Mouse (Mus musculus): ENCODE data around the gene Hist1h2an.

The Hist1h2an gene

DNA sequence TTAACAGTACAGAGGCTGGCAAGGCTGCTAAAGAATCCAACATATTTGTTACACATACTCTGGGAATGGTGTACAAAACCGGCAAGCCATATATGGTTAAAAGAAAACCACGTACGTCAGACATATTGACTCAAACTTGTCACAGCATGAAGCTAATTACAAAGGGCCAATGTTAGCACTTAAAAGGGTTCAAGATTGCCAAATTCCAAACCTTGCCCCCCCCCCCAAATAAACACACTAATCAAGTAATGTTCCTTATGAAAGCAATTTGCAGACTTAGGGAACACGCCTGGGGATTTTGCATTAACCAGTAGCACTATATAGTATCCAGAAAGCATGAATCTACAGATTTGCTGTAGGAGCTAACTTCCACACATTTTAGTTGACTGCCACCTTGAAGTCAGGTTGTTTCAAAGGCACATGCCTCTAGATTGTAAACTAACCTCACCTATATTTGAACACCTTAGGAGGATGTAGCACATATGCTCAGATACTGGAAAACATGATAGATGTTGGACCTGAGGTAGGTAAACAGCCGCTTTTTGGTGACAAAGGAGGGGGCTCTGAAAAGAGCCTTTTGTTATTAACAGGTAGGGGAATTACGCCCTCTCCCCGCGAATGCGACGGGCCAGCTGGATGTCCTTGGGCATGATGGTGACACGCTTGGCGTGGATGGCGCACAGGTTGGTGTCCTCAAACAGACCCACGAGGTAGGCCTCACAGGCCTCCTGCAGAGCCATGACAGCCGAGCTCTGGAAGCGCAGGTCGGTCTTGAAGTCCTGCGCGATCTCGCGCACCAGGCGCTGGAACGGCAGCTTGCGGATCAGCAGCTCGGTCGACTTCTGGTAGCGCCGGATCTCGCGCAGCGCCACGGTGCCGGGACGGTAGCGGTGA is 4.4 kb downstream of the Hist1h2an start:
- peak; percentile 57 for DNase-seq

DNA sequence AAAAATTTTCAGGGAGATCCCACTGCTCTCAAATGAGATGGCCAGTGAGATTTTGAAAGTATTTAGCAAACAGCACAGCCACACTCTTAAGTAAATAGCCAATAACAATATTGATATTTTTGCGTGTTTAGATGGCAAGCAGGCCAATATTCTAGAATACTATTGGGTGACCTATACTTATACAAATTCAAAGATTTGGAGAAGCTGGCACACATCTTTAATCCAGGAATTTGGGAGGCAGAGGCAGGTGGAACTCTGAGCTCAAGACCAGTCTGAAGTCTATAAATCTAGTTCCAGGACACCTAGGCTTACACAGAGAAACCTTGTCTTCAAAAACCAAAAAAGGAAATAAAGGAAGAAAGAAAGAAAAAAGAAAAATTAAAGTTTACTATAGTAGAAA is 5.4 kb downstream of the Hist1h2an start:
- no peak for DNase-seq

DNA sequence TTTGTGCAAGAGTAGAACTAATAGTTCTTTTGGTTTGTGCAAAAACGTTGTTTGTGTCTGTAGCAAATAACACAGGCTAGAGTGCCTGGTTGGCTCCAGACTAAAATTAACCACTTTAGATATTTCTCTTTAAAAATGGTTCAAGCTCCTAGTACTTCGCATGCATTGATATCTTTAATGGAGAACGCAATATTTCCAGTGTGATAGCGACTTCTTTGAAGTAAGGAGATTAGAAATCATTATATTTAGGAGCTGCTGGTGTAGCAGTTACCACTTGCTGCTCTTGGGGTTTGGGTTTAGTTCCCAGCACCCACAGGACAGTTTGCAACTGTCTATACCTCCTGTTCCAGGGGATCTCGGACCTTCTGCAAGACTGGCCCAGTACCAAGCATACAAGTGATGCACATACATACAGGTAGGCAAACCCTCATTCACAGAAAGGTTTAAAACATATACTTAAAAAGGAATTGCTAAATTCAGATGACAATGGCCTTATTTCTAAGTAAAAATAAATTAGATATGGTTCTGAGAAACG is 5.9 kb downstream of the Hist1h2an start:
- DNase-seq: no peak

DNA sequence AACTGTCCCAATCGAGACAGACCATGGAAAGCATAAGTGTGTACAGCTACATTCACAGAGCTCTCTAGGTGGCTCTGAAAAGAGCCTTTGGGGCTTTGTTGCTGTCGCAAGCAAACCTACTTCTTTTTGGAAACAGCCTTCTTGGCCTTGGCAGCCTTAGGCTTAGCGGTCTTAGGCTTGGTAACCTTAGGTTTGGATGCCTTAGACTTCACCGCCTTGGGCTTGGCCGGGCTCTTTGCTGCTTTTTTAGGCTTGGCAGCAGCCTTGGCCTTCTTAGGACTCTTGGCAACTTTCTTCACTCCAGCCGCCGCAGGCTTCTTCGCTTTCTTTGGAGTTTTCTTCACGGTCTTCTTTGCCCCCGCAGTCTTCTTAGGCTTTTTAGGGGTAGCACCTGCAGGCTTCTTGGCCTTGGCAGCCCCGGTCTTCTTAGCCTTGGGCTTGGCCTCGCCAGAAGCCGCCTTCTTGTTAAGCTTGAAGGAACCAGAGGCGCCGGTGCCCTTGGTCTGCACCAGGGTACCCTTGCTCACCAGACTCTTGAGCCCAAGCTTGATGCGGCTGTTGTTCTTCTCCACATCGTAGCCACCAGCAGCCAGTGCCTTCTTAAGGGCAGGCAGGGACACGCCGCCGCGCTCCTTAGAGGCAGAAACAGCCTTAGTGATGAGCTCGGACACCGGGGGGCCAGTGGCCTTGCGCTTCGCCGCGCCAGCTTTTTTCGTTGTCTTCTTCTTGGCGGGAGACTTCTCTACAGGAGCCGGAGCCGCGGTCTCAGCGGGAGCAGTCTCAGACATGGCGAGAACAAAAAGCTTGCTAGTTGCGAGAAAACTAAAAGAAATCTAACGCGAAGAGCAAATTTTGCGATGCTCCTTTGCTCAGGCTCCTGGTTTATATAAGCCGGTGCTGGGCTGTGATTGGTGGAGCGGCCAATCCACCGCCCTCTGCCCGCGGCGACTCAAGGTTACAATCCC is 7.0 kb downstream of the Hist1h2an start, which contains the start of gene Hist1h1b:
Gene Hist1h1b (minus strand): TSS at position 859 of the 965 bp plus-strand sequence.
- DNase-seq: peak; percentile 83

DNA sequence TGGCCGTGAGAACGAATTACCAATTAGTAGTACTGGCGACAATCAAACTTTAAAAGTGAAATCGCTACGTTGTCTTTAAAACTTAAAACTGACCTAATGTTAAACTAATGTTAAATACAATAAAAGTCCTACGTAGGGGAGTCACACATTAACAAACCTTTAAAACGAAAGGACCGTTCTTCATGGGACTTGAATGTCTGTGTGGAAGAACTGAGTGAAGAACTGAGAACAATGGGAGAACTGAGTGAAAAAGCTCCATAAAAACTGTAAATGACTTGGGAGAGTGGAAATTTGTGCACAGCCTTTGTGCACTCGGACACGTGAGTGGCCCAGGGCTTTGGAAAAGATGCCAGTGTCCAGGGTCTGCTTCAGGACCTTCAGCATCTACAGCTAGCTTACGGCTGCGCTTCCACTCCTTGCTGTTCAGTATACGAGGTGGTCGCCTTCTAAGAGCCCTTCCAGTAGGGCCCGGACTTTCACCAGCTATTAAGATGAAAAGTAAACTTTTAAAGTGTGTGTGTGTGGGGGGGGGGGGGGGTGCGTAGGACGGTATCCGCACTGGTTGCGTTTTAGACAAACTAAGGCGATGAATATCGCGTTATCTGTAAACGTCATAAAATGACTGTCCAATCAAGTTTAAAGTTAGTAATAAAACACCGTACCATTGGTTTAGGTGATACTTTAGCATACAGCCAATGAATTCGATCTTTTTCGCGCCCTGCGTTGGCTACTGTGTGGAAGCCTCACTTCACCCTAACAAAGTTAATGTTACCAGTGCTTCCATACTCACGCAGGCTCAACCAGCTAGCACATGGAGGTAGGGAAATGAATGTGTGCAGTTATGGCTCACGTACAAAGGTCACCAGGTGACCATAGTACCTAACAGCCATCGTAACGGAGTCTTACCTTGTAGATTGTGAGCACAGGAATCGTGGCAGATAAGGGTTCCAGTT is 7.9 kb downstream of the Hist1h2an start:
- peak; percentile 75 for DNase-seq

DNA sequence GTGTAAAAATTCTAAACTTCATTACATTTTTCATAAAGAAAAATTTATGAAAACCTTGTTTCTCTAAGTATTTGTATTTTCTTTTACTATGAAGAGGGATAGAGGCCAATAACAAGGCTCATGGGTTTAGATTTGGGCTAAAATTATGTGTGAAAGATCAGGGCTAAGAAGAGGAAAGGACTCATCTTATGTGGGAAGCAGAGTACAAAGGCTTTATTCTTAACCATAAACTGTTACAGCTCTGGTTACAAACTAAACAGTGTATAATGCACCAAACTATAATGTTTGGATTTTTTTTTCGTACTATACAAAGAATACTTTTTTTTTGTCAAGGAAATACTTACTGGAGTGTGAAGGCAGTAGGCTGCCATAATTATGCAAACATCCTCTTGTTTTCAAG is 31.3 kb downstream of the Hist1h2an start:
- no peak for DNase-seq

DNA sequence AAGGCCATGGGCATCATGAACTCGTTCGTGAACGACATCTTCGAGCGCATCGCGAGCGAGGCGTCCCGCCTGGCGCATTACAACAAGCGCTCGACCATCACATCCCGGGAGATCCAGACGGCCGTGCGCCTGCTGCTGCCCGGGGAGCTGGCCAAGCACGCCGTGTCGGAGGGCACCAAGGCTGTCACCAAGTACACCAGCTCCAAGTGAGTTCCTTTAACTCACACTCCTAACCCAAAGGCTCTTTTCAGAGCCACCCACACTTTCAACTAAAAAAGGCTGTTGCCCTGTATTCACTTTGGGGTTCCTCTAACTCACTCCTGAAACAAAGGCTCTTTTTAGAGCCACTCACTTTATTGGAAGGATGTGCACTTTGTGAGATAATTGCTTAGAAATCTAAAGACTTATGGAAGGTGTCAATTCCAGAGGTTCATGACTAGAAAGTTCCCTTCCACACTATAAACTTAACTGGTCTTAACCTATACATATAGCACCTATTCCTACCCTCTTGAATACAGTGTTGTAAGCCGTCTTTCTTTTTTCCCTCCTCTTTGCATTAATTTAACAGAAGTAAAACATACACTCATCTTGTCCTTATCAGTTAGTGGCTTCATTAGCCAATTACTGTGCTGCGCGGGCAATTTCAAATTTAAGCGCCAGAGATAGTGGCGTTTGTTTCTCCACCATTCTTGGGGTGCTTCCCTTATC is 32.6 kb downstream of the Hist1h2an start:
- peak; percentile 67 for DNase-seq

DNA sequence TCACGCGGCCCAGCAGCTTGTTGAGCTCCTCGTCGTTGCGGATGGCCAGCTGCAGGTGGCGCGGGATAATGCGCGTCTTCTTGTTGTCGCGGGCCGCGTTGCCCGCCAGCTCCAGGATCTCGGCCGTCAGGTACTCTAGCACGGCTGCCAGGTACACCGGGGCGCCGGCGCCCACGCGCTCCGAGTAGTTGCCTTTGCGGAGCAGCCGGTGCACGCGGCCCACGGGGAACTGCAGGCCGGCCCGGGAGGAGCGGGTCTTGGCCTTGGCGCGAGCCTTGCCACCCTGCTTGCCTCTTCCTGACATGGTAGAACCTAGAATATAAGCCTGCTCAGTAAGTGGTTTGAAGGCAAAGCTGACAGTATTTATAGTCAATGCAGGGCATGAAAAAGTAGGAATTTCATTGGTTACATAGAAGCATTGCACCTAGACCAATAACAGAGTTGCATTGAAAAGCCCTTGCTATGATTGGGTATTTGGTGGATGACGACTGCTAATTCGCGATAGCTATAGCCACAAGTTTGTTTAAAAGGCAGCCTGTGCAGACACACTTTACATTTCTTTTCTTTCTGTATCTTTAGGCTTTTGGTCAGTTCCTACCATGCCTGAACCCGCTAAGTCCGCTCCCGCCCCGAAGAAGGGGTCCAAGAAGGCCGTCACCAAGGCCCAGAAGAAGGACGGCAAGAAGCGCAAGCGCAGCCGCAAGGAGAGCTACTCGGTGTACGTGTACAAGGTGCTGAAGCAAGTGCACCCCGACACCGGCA is 33.3 kb downstream of the Hist1h2an start, which contains the start of the genes Hist1h2ak and Hist1h2bn:
Gene Hist1h2ak (minus strand): TSS at position 304 of the 762 bp plus-strand sequence.
Gene Hist1h2bn (plus strand): TSS at position 600 of the 762 bp plus-strand sequence.
- DNase-seq: peak; percentile 71

DNA sequence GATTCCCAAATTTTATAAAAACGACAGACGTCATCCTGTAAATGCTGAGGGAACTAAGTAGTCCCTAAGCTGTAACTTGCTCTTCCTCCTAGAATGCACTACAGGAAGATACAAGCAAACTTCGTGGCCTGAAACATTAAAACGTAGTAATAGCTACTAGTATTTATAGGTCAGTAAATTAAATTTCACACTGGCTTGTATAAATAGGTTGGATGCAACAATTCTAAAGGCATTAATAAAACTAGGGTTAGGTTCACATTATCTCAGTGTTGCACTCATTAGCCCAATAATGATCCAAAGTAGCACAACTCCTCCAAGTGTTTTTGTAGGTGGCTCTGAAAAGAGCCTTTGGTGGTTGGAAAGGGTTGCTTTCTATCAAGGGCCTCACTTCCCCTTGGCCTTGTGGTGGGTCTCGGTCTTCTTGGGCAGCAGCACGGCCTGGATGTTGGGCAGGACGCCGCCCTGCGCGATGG is 33.9 kb downstream of the Hist1h2an start:
- DNase-seq: no peak

DNA sequence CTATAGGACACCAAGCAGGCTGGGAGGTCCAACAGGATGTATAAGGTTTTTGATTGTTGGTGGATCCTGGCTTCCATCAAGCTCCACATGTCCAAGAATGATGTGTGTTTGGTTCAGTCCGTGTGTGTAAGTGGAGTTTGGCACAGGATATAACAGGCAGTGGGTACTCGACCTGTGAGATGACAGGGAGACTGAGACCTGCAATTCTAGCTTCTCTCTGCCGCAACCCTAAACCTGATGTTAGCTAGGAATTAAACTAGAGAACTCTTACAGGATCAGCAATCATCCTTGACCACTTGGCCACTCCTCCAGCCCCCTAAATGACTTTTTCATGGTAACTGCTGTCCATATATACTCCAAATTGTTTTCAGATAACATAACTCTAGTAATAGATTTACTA is 34.7 kb downstream of the Hist1h2an start:
- DNase-seq: no peak

DNA sequence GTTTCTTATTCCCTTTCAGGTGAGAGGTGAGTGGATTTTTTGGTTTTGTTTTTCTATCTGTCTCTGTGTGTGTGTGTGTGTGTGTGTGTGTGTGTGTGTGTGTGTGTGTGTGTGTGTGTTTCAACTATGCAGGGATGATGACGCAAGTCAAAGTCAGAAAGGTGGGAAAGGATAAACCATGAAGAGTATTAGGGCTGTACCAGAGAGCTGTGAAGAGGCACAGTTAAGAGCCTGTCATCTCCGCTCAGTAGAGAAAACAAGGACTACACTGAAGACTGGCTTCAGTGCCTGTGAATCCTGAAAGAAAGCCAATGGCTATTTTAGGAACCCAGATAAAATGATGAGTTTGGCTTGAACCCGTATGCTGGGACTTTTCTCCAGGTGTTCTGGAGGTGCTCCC is 35.2 kb downstream of the Hist1h2an start:
- no peak for DNase-seq

DNA sequence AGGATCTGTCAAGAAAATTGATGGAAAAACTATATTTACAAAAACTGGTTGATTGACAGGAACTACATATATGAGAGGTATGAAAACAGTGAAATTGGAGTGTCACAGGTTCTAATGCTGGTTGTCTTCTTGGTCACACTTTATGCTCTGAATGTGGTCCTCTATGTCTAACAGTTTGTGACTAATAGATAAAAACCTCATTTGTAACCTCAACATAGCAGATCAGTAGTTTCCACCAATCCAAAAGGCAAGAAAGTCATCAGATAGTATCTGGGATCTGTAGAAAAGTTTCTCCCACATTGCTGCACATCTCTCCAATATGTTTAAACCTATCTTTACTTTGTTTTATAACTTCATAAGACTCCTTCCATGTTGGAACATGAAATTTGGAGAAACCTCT is 35.6 kb downstream of the Hist1h2an start:
- no peak for DNase-seq

DNA sequence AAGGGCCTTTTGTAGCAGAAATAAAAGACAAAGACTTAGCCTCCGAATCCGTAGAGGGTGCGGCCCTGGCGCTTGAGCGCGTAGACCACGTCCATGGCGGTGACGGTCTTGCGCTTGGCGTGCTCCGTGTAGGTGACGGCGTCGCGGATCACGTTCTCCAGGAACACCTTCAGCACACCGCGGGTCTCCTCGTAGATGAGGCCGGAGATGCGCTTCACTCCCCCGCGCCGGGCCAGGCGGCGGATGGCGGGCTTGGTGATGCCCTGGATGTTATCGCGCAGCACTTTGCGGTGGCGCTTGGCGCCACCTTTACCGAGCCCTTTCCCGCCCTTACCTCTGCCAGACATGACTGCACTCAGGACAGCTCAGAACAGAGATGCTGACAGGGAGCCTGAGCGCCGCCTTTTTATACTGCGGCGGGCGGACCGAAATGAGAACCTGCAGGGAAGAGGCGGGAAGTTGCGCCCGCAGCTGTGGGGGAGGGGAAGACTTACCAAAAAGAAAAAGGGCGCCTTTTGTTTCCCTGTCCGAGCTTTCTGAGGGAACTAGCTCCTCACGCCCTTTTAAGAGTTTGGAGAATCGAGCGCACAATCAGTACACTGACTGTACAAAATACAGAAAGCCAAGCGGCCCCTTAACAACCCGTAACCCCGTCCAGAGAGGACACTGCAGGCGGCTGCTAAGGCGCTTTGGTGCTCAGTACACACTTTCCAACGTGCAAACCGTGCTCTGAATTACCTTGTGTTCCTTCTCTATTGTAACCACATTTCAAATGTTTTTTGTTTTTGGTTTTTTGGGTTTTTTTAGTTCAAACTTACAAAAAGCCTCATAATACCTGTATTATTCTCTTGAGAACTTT is 36.6 kb downstream of the Hist1h2an start, which contains the start of gene Hist1h4k:
Gene Hist1h4k (minus strand): TSS at position 347 of the 859 bp plus-strand sequence.
- DNase-seq: peak; percentile 98

DNA sequence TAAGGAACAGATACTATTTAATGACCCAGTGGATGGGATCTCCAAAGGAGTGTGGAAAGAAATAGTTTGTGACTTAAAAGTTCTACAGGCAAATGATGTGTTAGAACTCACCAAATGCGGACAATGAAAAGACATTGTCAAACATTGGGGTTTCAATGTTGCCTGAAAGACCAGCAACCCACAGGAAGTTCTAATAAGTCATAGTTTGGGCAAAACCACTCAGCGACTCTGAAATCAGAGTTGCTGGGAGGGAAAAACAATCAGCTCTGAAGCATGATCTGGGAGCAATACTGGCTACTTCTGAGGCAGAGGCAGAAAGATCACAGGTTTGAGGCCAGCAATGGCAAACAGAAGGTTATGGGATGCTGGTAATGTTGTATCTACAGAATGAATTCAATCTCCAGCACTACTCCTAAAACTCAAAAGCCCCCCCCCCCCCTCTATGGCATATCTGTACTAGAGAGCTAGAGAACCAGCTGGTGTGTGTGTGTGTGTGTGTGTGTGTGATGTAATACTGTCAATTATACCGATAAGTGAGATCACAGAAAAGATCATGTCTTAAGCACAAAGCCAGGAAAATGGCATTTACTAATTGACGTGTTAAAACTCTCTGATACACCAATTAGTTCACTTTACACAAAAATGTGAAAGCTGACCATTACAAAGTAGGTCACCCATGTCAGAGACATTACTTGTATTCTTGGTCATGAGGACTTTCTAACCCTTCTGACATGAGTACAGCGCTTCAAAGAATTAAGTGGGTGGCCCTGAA is 37.4 kb downstream of the Hist1h2an start:
- no peak for DNase-seq

DNA sequence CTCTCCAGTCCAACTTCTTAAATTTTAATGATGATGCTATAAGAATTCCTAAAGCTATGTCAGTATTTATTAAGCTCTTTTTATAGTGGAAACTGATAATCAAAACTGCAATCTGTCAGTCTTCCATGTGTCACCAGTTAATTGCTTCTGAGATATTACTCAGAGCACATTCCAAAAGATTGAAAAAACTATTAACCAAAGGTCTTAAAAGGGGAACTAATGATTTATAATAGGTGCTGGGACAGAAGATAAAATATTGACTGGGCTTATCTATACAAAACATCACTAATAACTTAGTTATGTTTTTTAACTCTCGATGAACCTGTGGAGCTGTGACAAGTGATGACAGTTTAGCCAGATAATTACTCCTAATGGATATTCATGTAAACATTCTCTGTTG is 42.0 kb downstream of the Hist1h2an start:
- DNase-seq: no peak
